Mouse (Mus musculus) adipocyte (in vitro differentiated cells): ENCODE results near the gene Baiap2l1.

Experiments
- DNase-seq: peaks from one replicate; pipeline ENCODE4 v3.0.0-alpha.2; 2016; ENCODE audit warnings: low spot score

Gene Baiap2l1

GRCm38 (mm10) chr5:144284599-144284998, 73.3 kb downstream of the Baiap2l1 start:
- DNase-seq = no peak

GRCm38 (mm10) chr5:144283551-144284031, 74.3 kb downstream of the Baiap2l1 start:
- DNase-seq = peak; percentile 61

- DNase-seq = no peak
Measured at GRCm38 (mm10) chr5:144282470-144283260, 75.2 kb downstream of the Baiap2l1 start.

GRCm38 (mm10) chr5:144279926-144280325, 78.0 kb downstream of the Baiap2l1 start:
- DNase-seq = no peak

GRCm38 (mm10) chr5:144279081-144279541, 78.8 kb downstream of the Baiap2l1 start:
- DNase-seq = no peak

- DNase-seq = no peak
Measured at GRCm38 (mm10) chr5:144278374-144278960, 79.4 kb downstream of the Baiap2l1 start.

GRCm38 (mm10) chr5:144276898-144277630, 80.8 kb downstream of the Baiap2l1 start:
- no peak for DNase-seq

GRCm38 (mm10) chr5:144274904-144275303, 83.0 kb downstream of the Baiap2l1 start:
- no peak for DNase-seq

GRCm38 (mm10) chr5:144271772-144272171, 86.1 kb downstream of the Baiap2l1 start:
- no peak for DNase-seq

- no peak for DNase-seq
Measured at GRCm38 (mm10) chr5:144271118-144271517, 86.8 kb downstream of the Baiap2l1 start.

- DNase-seq = no peak
Measured at GRCm38 (mm10) chr5:144270420-144270819, 87.5 kb downstream of the Baiap2l1 start.

- no peak for DNase-seq
Measured at GRCm38 (mm10) chr5:144269926-144270325, 88.0 kb downstream of the Baiap2l1 start.

- peak; percentile 93 for DNase-seq
Measured at GRCm38 (mm10) chr5:144267535-144268241, 90.2 kb downstream of the Baiap2l1 start.

GRCm38 (mm10) chr5:144263496-144263895, 94.4 kb downstream of the Baiap2l1 start:
- DNase-seq = no peak

- no peak for DNase-seq
Measured at GRCm38 (mm10) chr5:144263082-144263481, 94.8 kb downstream of the Baiap2l1 start.

- no peak for DNase-seq
Measured at GRCm38 (mm10) chr5:144261829-144262228, 96.1 kb downstream of the Baiap2l1 start.

- DNase-seq = no peak
Measured at GRCm38 (mm10) chr5:144261309-144261708, 96.6 kb downstream of the Baiap2l1 start.

- DNase-seq = no peak
Measured at GRCm38 (mm10) chr5:144260464-144260863, 97.4 kb downstream of the Baiap2l1 start.

- DNase-seq = no peak
Measured at GRCm38 (mm10) chr5:144259228-144259627, 98.7 kb downstream of the Baiap2l1 start.

GRCm38 (mm10) chr5:144258687-144259086, 99.2 kb downstream of the Baiap2l1 start:
- no peak for DNase-seq

GRCm38 (mm10) chr5:144258131-144258611, 99.7 kb downstream of the Baiap2l1 start:
- peak; percentile 91 for DNase-seq
